Mouse (Mus musculus): Measurements from ENCODE around the gene Lias. TPM values are rescaled to one million over a fixed set of nuclear protein-coding genes. Genes with fewer than 3 reads are reported as not detected.

Gene Lias
- polyA plus RNA-seq, 1 experiment from 2014 or later = 63.0 TPM

- Histone ChIP-seq H3K27me3 (replicated peaks) (no peaks in the 10 kb centered on the region), H3K4me1 (no peaks in the 10 kb centered on the region), H3K4me3 (no peak overlapping the region), H3K36me3 (peaks cover 10% of the 10 kb centered on the region), H3K9me3 (no peaks in the 10 kb centered on the region), H3K27ac (no peak overlapping the region), H3K9ac (no peak overlapping the region), H3K4me2 (replicated peaks) (no peak overlapping the region)
- ATAC-seq (ENCODE audit: low FRiP score, low read depth) = no peak
- 97% methylated on average over 3 of the region's 3 CpGs for WGBS
Observed at GRCm38 (mm10) chr5:65459454-65459853, 68.2 kb downstream of the Lias start.

Other genes with a start within 250 kb of the Lias start
- gene Wdr19, start 191.8 kb upstream of the Lias start, polyA plus RNA-seq (2016; fragmentation: Nextera tagmentation; extraction: Ambion mirVana) = 13.3 and 15.4 TPM in 2 replicates
- gene Rfc1, start 55.8 kb upstream of the Lias start, polyA plus RNA-seq (2016; fragmentation: Nextera tagmentation; extraction: Ambion mirVana) = 51.5 and 55.2 TPM in 2 replicates
- gene Klb, start 43.2 kb upstream of the Lias start, polyA plus RNA-seq (2016; fragmentation: Nextera tagmentation; extraction: Ambion mirVana) = 0.09 TPM in 1 of 2 replicates, not detected in the other
- gene Rpl9, start 53 bp upstream of the Lias start, polyA plus RNA-seq (2016; fragmentation: Nextera tagmentation; extraction: Ambion mirVana) = 677 and 706 TPM in 2 replicates
- 69.9 and 70.3 TPM in 2 replicates for gene Ugdh, start 44.5 kb downstream of the Lias start, polyA plus RNA-seq (2016; fragmentation: Nextera tagmentation; extraction: Ambion mirVana)
- gene Gm43552, start 101.3 kb downstream of the Lias start, polyA plus RNA-seq (2016; fragmentation: Nextera tagmentation; extraction: Ambion mirVana) = not detected in 2 replicates
- gene Smim14, start 145.7 kb downstream of the Lias start, polyA plus RNA-seq (2016; fragmentation: Nextera tagmentation; extraction: Ambion mirVana) = 148 and 154 TPM in 2 replicates
- 181 and 188 TPM in 2 replicates for gene Ube2k, start 145.7 kb downstream of the Lias start, polyA plus RNA-seq (2016; fragmentation: Nextera tagmentation; extraction: Ambion mirVana)